Mouse (Mus musculus): ENCODE results near the gene Zbtb9.

DNA sequence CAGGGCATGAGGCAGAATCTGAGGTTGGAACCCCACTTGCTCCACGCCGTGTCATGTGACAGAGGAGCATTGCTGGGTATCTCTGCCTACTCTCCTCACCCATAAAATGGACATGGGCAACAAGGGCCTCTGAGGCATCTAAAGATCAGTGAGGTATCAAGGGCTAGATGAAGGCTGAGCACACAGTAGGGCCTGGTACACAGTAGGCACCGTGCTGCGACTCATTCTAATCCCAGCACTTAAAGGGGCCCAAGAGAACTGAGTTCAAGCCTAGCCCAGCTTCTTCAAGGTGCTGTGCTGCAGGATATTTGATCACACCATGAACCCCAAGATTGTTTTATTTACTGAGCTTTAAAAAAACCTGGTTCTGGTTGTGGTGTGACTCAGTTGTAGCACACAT is 57.9 kb downstream of the Zbtb9 start:
- TF ChIP-seq POLR2A (IDR thresholded peaks at IDR 0.05; ENCODE audit: borderline replicate concordance, low read depth, low read length) (no peak), CTCF (IDR thresholded peaks at IDR 0.05; ENCODE audit: low read depth, low read length) (no peak)
